Mouse (Mus musculus) embryonic fibroblast, embryonic 13.5 days (primary cell): ENCODE data around the gene Gm42906.

ENCODE experiments used
- CTCF ChIP-seq: IDR thresholded peaks from 2 replicates; pipeline ENCODE4 v1.5.1; 2011; ENCODE audit warnings: mild to moderate bottlenecking, control low read depth, low read length, moderate library complexity, borderline replicate concordance; ENCODE audit not compliant: insufficient read depth
- POLR2A ChIP-seq: IDR thresholded peaks from 2 replicates; pipeline ENCODE4 v1.6.1; 2011; ENCODE audit warnings: low read depth, mild to moderate bottlenecking, control low read depth, low read length, moderate library complexity

- TF ChIP-seq POLR2A, result no peak
- TF ChIP-seq CTCF, result no peak
Measured at GRCm38 (mm10) chr5:151102262-151102661, 325.7 kb downstream of the Gm42906 start.
